Mouse (Mus musculus) kidney, embryonic 16.5 days (tissue): Measurements from ENCODE around the gene Gm37240. TPM values are rescaled to one million over a fixed set of nuclear protein-coding genes. Genes with fewer than 3 reads are reported as not detected.

Source experiments
- ATAC-seq: fragments of 200-750 bp; cut with Nextera tagmentation; 2 replicates; pipeline ENCODE4 v1.8.0; 2017; ENCODE audit warnings: moderate TSS enrichment; ENCODE audit not compliant: low FRiP score, low TSS enrichment
- H3K27ac ChIP-seq: fragments of 300-500 bp; sonication (generic); 2 replicates; pipeline ENCODE4 v1.5.1; 2014; ENCODE audit warnings: low read length
- H3K27me3 ChIP-seq: fragments of 300-500 bp; sonication (generic); 2 replicates; pipeline ENCODE4 v1.6.1; 2014; ENCODE audit warnings: low read length, control low read depth, mixed read lengths; ENCODE audit not compliant: insufficient read depth
- H3K36me3 ChIP-seq: fragments of 300-500 bp; sonication (generic); 2 replicates; pipeline ENCODE4 v1.6.1; 2014; ENCODE audit warnings: low read length, control low read depth, mixed read lengths; ENCODE audit not compliant: insufficient read depth
- H3K4me1 ChIP-seq: fragments of 300-500 bp; sonication (generic); 2 replicates; pipeline ENCODE4 v1.6.1; 2014; ENCODE audit warnings: low read length, control low read depth, mixed read lengths; ENCODE audit not compliant: insufficient read depth
- H3K4me2 ChIP-seq: fragments of 300-500 bp; sonication (generic); replicated peaks from 2 replicates; pipeline ENCODE4 v1.6.1; 2014; ENCODE audit warnings: low read depth, low read length
- H3K4me3 ChIP-seq: fragments of 300-500 bp; sonication (generic); 2 replicates; pipeline ENCODE4 v1.5.1; 2014; ENCODE audit warnings: mild to moderate bottlenecking, low read length
- H3K9ac ChIP-seq: fragments of 300-500 bp; sonication (generic); replicated peaks from 2 replicates; pipeline ENCODE4 v1.6.1; 2014; ENCODE audit warnings: low read length
- H3K9me3 ChIP-seq: fragments of 300-500 bp; sonication (generic); 2 replicates; pipeline ENCODE4 v1.6.1; 2016; ENCODE audit warnings: low read length, control low read depth
- WGBS: fragments of 180-500 bp; shearing (Covaris S2); extraction: QIAGEN DNeasy Blood & Tissue Kit; methylation state at CpG from one replicate; pipeline ENCODE4 v1.1.7; 2014; 5-methylcytosine and 5-hydroxymethylcytosine counted together
- polyA plus RNA-seq: library from polyadenylated mRNA; unstranded; fragments of >200 nt; fragmentation: Nextera tagmentation; extraction: Ambion mirVana; gene quantifications from 2 replicates; pipeline ENCODE4 v1.2.1, GENCODE M21; 2015

Gm37240 gene
- polyA plus RNA-seq, 1 experiment from 2014 or later = 8.7 TPM

- H3K4me1 ChIP-seq = peaks cover 17% of the 10 kb centered on the region
- H3K9me3 ChIP-seq = no peaks in the 10 kb centered on the region
- 36% methylated on average over 12 of the region's 12 CpGs for WGBS
- no peak overlapping the region for H3K4me2 ChIP-seq
- no peaks in the 10 kb centered on the region for H3K27me3 ChIP-seq
- peak; percentile 72 for ATAC-seq
- no peak overlapping the region for H3K9ac ChIP-seq
- H3K27ac ChIP-seq = peak overlapping the region; percentile 40
- no peaks in the 10 kb centered on the region for H3K36me3 ChIP-seq
- H3K4me3 ChIP-seq = no peak overlapping the region
Observed at GRCm38 (mm10) chr3:85341103-85341860, 546.0 kb downstream of the Gm37240 start.

GRCm38 (mm10) chr3:85340491-85340890, 546.8 kb downstream of the Gm37240 start:
- H3K4me2 ChIP-seq = no peak overlapping the region
- WGBS = 20% methylated on average over 3 of the region's 3 CpGs
- no peak overlapping the region for H3K4me3 ChIP-seq
- peaks cover 17% of the 10 kb centered on the region for H3K4me1 ChIP-seq
- H3K36me3 ChIP-seq = no peaks in the 10 kb centered on the region
- no peak overlapping the region for H3K9ac ChIP-seq
- no peak overlapping the region; the same call in 1 of the 2 replicates for H3K27ac ChIP-seq
- H3K9me3 ChIP-seq = no peaks in the 10 kb centered on the region
- peak; percentile 64 for ATAC-seq
- H3K27me3 ChIP-seq = no peaks in the 10 kb centered on the region

GRCm38 (mm10) chr3:85339926-85340325, 547.4 kb downstream of the Gm37240 start:
- Histone ChIP-seq H3K9me3 (no peaks in the 10 kb centered on the region), H3K4me2 (no peak overlapping the region), H3K36me3 (no peaks in the 10 kb centered on the region), H3K27me3 (no peaks in the 10 kb centered on the region), H3K27ac (no peak overlapping the region), H3K4me1 (peaks cover 17% of the 10 kb centered on the region), H3K9ac (no peak overlapping the region), H3K4me3 (no peak overlapping the region)
- 80% methylated on average over 2 of the region's 2 CpGs for WGBS
- ATAC-seq = no peak

GRCm38 (mm10) chr3:85339269-85339820, 548.0 kb downstream of the Gm37240 start:
- H3K4me3 ChIP-seq = no peak overlapping the region
- no peaks in the 10 kb centered on the region for H3K36me3 ChIP-seq
- H3K27me3 ChIP-seq = no peaks in the 10 kb centered on the region
- no peak for ATAC-seq
- H3K9ac ChIP-seq = no peak overlapping the region
- no peaks in the 10 kb centered on the region for H3K9me3 ChIP-seq
- no peak overlapping the region for H3K4me2 ChIP-seq
- peaks cover 17% of the 10 kb centered on the region for H3K4me1 ChIP-seq
- no peak overlapping the region for H3K27ac ChIP-seq
- 83% methylated on average over 10 of the region's 10 CpGs for WGBS

- Histone ChIP-seq H3K36me3 (no peaks in the 10 kb centered on the region), H3K9me3 (no peaks in the 10 kb centered on the region), H3K27me3 (no peaks in the 10 kb centered on the region), H3K4me1 (peaks cover 17% of the 10 kb centered on the region), H3K4me2 (no peak overlapping the region), H3K27ac (no peak overlapping the region), H3K4me3 (no peak overlapping the region), H3K9ac (no peak overlapping the region)
- WGBS = 65% methylated on average over 3 of the region's 3 CpGs
- no peak for ATAC-seq
Observed at GRCm38 (mm10) chr3:85338755-85339095, 548.6 kb downstream of the Gm37240 start.

- Histone ChIP-seq H3K4me1 (peaks cover 17% of the 10 kb centered on the region), H3K27me3 (no peaks in the 10 kb centered on the region), H3K4me3 (no peak overlapping the region), H3K9me3 (no peaks in the 10 kb centered on the region), H3K36me3 (no peaks in the 10 kb centered on the region), H3K27ac (no peak overlapping the region), H3K9ac (no peak overlapping the region), H3K4me2 (no peak overlapping the region)
- WGBS = 62% methylated on average over 7 of the region's 7 CpGs
- ATAC-seq = 0 out of 2 replicates have a peak, but pooled peaks have one; percentile 13
Observed at GRCm38 (mm10) chr3:85337881-85338754, 549.2 kb downstream of the Gm37240 start.

- no peaks in the 10 kb centered on the region for H3K27me3 ChIP-seq
- H3K9ac ChIP-seq = no peak overlapping the region
- 44% methylated on average over 1 of the region's 1 CpGs for WGBS
- no peak for ATAC-seq
- no peak overlapping the region for H3K4me2 ChIP-seq
- H3K27ac ChIP-seq = no peak overlapping the region
- H3K4me3 ChIP-seq = no peak overlapping the region
- no peaks in the 10 kb centered on the region for H3K9me3 ChIP-seq
- H3K4me1 ChIP-seq = peaks cover 7% of the 10 kb centered on the region
- H3K36me3 ChIP-seq = no peaks in the 10 kb centered on the region
Observed at GRCm38 (mm10) chr3:85335517-85335916, 551.8 kb downstream of the Gm37240 start.

- no peaks in the 10 kb centered on the region for H3K4me1 ChIP-seq
- no peak overlapping the region for H3K4me2 ChIP-seq
- H3K36me3 ChIP-seq = no peaks in the 10 kb centered on the region
- no peak for ATAC-seq
- H3K9ac ChIP-seq = no peak overlapping the region
- no peaks in the 10 kb centered on the region for H3K9me3 ChIP-seq
- no peaks in the 10 kb centered on the region for H3K27me3 ChIP-seq
- WGBS = 85% methylated on average over 4 of the region's 4 CpGs
- H3K27ac ChIP-seq = no peak overlapping the region
- H3K4me3 ChIP-seq = no peak overlapping the region
Observed at GRCm38 (mm10) chr3:85332276-85332675, 555.0 kb downstream of the Gm37240 start.

GRCm38 (mm10) chr3:85318256-85318655, 569.1 kb downstream of the Gm37240 start:
- WGBS = 80% methylated on average over 5 of the region's 5 CpGs
- Histone ChIP-seq H3K4me1 (no peaks in the 10 kb centered on the region), H3K36me3 (no peaks in the 10 kb centered on the region), H3K9me3 (no peaks in the 10 kb centered on the region), H3K4me2 (no peak overlapping the region), H3K9ac (no peak overlapping the region), H3K27ac (no peak overlapping the region), H3K4me3 (no peak overlapping the region), H3K27me3 (no peaks in the 10 kb centered on the region)
- ATAC-seq = no peak
